Mouse (Mus musculus) hematopoietic stem cell, adult 5-6 weeks (primary cell): ENCODE data around the gene Resp18. TPM values are rescaled to one million over a fixed set of nuclear protein-coding genes. Genes with fewer than 3 reads are reported as not detected.
A peak's percentile ranks its signal among the peaks of the same experiment; 100 is the strongest.

ENCODE experiments used
- ATAC-seq, 2 experiments: fragments of 125-278 bp in 1 of 2; replicated peaks in 1 of 2; 2 replicates each; pipeline ENCODE4 v1.8.0; 2016 to 2017; ENCODE audit warnings: inconsistent platforms in 2 of 2, mild to moderate bottlenecking in 2 of 2, moderate number of reproducible peaks in 2 of 2, low read depth in 1 of 2, moderate TSS enrichment in 1 of 2; ENCODE audit not compliant: low FRiP score in 2 of 2, poor library complexity in 2 of 2, severe bottlenecking in 2 of 2, insufficient read depth in 1 of 2, low TSS enrichment in 1 of 2
- total RNA-seq: library from RNA; stranded (forward); fragments of 172-1452, 232-1000 nt; gene quantifications from 2 replicates; pipeline ENCODE4 v1.2.3, GENCODE M21; 2017

Gene Resp18
- total RNA-seq, result not detected in 2 replicates

- ATAC-seq, result no peak
These were observed at the start of gene Resp18 for GRCm38 (mm10) chr1:75278228-75278627. Gene Resp18, minus strand, starts transcription at chr1:75278415.

- ATAC-seq, result no peak
These were observed 49.2 kb upstream of the Resp18 start for GRCm38 (mm10) chr1:75327461-75327860.

GRCm38 (mm10) chr1:75319166-75319565, 41.0 kb upstream of the Resp18 start:
- no peak for ATAC-seq

- ATAC-seq, result no peak
These were observed 40.5 kb upstream of the Resp18 start for GRCm38 (mm10) chr1:75318736-75319135.

- ATAC-seq, result no peak
These were observed 40.1 kb upstream of the Resp18 start for GRCm38 (mm10) chr1:75318301-75318700.

- ATAC-seq, result peak; percentile 89
These were observed 39.3 kb upstream of the Resp18 start, which contains the start of gene Dnpep for GRCm38 (mm10) chr1:75317241-75318201. Gene Dnpep, minus strand, starts transcription at chr1:75317990.

GRCm38 (mm10) chr1:75316861-75317240, 38.6 kb upstream of the Resp18 start:
- peak in 1 of 2 experiments; percentile 28; a peak in 2 of 4 replicates for ATAC-seq

GRCm38 (mm10) chr1:75315456-75316365, 37.5 kb upstream of the Resp18 start:
- no peak for ATAC-seq

GRCm38 (mm10) chr1:75315011-75315410, 36.8 kb upstream of the Resp18 start:
- no peak for ATAC-seq

GRCm38 (mm10) chr1:75311694-75312093, 33.5 kb upstream of the Resp18 start:
- no peak for ATAC-seq

- ATAC-seq, result no peak
These were observed 26.4 kb upstream of the Resp18 start for GRCm38 (mm10) chr1:75304662-75305061.

GRCm38 (mm10) chr1:75294294-75294693, 16.1 kb upstream of the Resp18 start:
- ATAC-seq, result no peak

GRCm38 (mm10) chr1:75293331-75293701, 15.1 kb upstream of the Resp18 start:
- no peak for ATAC-seq

GRCm38 (mm10) chr1:75292476-75293330, 14.5 kb upstream of the Resp18 start:
- ATAC-seq, result no peak

- ATAC-seq, result no peak
These were observed 13.1 kb upstream of the Resp18 start for GRCm38 (mm10) chr1:75291321-75291720.

GRCm38 (mm10) chr1:75290582-75290981, 12.4 kb upstream of the Resp18 start:
- no peak for ATAC-seq

GRCm38 (mm10) chr1:75289888-75290431, 11.7 kb upstream of the Resp18 start:
- no peak for ATAC-seq
